Mouse (Mus musculus) thymus, postnatal 4 days (tissue): ENCODE data around the gene Sgsm1.

ENCODE experiments used
- DNase-seq: peaks from one replicate; pipeline ENCODE4 v3.0.0; 2021

Gene Sgsm1

GRCm38 (mm10) chr5:113280138-113280856, 30.3 kb downstream of the Sgsm1 start:
- DNase-seq: no peak

- no peak for DNase-seq
These were observed 34.7 kb downstream of the Sgsm1 start for GRCm38 (mm10) chr5:113275839-113276238.

- DNase-seq: no peak
These were observed 39.3 kb downstream of the Sgsm1 start for GRCm38 (mm10) chr5:113271207-113271811.

GRCm38 (mm10) chr5:113270043-113270442, 40.5 kb downstream of the Sgsm1 start:
- no peak for DNase-seq

- DNase-seq: no peak
These were observed 42.3 kb downstream of the Sgsm1 start for GRCm38 (mm10) chr5:113268246-113268645.

GRCm38 (mm10) chr5:113265637-113266036, 44.9 kb downstream of the Sgsm1 start:
- no peak for DNase-seq

GRCm38 (mm10) chr5:113250806-113251205, 59.8 kb downstream of the Sgsm1 start:
- no peak for DNase-seq

- no peak for DNase-seq
These were observed 61.2 kb downstream of the Sgsm1 start for GRCm38 (mm10) chr5:113249263-113249930.

GRCm38 (mm10) chr5:113230196-113230595, 80.4 kb downstream of the Sgsm1 start:
- no peak for DNase-seq

GRCm38 (mm10) chr5:113226632-113227102, 83.9 kb downstream of the Sgsm1 start, which contains the start of gene Tmem211:
Gene Tmem211, plus strand, starts transcription at chr5:113226909.
- DNase-seq: peak; percentile 75

- DNase-seq: no peak
These were observed 84.7 kb downstream of the Sgsm1 start for GRCm38 (mm10) chr5:113225686-113226435.

GRCm38 (mm10) chr5:113225271-113225670, 85.3 kb downstream of the Sgsm1 start:
- no peak for DNase-seq

- DNase-seq: no peak
These were observed 86.7 kb downstream of the Sgsm1 start for GRCm38 (mm10) chr5:113223888-113224287.

GRCm38 (mm10) chr5:113221147-113221865, 89.3 kb downstream of the Sgsm1 start, which contains the start of gene 2900026A02Rik:
Gene 2900026A02Rik, minus strand, starts transcription at chr5:113221236.
- DNase-seq: peak; percentile 84

GRCm38 (mm10) chr5:113220383-113221146, 90.0 kb downstream of the Sgsm1 start:
- peak; percentile 17 for DNase-seq

GRCm38 (mm10) chr5:113219876-113220275, 90.7 kb downstream of the Sgsm1 start:
- DNase-seq: no peak

- DNase-seq: no peak
These were observed 91.1 kb downstream of the Sgsm1 start for GRCm38 (mm10) chr5:113219450-113219849.

- no peak for DNase-seq
These were observed 91.9 kb downstream of the Sgsm1 start for GRCm38 (mm10) chr5:113218617-113219235.

- no peak for DNase-seq
These were observed 93.5 kb downstream of the Sgsm1 start for GRCm38 (mm10) chr5:113217076-113217475.

GRCm38 (mm10) chr5:113216328-113216960, 94.1 kb downstream of the Sgsm1 start:
- no peak for DNase-seq
